Mouse (Mus musculus): Measurements from ENCODE around the gene Tmem235.

Gene Tmem235

DNA sequence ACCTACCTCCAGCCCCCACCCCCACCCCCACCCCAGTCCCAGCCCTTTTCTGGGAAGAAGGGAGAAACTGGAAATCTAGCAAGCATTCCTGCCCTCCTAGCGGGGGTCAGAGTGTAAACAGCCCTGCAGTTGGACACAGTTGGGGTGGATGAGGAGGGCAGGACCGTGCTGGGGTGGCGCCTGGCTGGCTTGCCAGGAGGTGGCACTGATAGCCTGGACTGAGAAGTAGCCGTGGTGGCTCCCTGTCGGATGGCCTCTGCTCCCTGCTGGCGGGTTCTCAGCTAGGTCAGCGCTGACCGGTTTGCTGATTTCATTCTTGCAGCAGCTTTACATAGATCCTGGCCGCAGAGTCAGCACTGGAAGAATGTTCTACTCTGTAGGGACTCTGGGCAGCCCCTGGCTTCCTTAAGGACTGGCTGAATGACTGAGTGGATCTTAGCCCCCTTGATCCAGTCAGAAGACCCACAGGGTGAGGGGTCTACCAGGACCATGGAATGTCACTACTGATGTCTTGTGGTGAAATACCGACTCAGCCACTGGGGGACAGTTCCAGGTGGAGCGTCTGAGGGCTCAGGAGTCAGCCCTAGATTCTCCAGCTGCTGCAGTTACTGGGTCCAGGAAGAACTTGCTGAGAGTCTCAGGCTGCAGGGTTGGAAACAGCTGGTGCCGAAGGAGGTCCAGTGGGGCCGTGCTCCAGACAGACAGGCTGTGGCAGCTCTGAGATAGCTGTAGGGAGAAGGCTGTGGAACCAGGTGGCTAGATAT is 30.1 kb downstream of the Tmem235 start:
- in situ Hi-C loops (cut with MboI, MseI), result no loop called here

DNA sequence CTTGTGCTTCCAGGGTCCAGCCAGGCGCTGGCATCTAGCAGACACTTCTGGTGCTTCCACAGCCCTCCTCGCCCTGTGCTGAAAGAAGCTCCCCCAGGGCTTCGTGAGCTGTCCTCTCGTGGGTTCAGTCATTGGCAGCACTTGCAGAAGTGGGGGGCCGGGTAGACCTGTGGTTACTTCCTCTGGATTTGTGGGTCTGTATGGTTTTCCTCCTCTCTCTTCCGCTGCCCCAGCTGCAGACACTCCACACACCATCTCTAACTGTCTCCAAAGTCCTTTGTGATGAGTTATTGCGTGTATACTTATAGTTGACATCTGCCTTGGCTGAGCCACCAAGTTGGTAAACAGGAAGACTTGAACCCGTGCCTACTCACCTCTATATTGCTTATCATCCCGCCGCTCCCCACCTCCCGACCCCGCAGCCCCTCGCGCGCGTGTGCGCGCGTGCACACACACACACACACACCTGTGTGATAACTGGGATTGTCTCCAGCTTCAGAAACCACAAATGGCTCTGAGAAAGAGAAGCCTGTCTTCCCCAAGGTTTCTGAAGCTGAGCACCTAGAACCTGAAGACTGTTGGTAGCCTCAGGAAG is 31.1 kb downstream of the Tmem235 start:
- in situ Hi-C loops (cut with MboI, MseI), result no loop called here

DNA sequence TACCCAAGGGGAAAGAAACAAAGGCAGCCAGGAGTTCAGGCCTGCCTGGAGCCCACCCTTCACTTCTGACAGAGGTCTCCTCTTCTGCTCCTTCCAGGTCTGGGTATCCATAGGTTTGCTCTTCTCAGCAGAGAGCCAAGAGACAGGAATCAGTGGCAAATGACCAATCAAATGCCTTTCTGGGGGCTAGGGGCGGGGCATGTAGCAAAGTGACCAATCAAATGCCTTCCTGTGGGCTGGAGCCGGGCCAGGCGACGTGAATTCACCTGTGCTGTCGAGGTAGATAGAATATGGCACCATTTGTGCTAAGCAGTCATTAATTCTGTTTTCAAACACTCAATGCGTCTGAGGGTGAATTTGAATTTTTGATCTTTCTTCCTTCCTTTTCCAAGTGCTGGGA is 31.6 kb downstream of the Tmem235 start:
- in situ Hi-C loops (cut with MboI, MseI), result no loop called here

DNA sequence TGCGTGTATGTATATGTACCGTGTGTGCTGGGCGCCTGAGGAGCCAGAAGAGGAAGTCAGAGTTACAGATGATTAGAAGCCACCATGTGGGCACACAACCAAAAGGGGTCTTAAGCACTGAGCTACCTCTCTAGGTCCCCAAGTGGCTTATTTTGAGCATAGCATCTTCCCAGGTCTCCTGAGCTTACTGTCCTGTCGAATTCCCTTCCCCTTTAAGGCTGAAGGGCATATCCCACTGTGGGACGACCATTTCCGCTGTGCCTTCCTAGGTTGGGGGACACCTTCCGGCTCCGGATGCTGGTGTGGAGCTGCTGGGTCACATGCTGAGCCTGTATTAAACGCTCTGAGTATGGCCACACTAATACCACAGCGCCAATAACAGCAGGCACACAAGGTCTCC is 34.1 kb downstream of the Tmem235 start:
- in situ Hi-C loops (cut with MboI, MseI), result no loop called here

DNA sequence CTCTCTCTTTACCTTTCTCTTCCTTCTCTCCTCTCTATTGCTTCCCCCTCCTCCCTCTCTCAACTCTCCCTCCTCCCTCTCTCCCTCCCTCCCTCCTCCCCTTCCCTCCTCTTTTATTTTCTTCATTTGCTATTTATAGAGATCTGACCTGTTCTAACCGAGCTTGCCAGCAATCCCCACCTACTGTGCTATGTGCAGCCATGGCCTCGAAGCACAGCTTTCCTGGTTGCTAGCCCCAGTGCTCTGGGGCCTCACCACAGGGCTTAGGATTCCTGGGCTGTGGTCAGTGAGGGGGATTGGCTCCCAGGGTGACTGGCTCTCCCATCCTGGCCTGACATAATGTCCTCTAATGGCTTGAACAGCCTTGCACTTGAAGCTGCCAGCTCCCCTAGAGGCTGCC is 36.0 kb downstream of the Tmem235 start:
- in situ Hi-C loops (cut with MboI, MseI), result no loop called here

DNA sequence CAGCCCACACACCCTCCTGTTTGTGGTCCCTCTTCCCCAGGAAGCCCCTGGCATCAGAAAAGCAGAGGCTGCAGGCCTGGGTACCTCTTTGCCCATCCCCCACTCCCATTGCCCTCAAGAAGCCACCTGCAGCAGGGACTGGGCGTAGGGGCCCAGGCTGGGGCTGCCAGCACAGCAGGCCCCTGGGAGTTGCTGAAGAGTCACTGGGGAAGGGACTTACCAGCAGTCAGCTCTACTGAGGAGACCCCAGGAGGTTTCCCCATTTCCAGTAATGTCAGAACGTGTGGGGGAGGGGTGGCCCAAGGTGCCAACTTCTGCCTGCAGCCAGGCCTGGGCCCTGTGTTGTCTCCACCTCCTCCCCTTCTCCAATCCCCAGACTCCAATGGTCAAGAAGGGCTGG is 41.7 kb downstream of the Tmem235 start:
- in situ Hi-C loops (cut with MboI, MseI), result no loop called here

GRCm38 (mm10) chr11:117904442-117904841 is 43.9 kb downstream of the Tmem235 start:
- in situ Hi-C loops (cut with MboI, MseI), result no loop called here

DNA sequence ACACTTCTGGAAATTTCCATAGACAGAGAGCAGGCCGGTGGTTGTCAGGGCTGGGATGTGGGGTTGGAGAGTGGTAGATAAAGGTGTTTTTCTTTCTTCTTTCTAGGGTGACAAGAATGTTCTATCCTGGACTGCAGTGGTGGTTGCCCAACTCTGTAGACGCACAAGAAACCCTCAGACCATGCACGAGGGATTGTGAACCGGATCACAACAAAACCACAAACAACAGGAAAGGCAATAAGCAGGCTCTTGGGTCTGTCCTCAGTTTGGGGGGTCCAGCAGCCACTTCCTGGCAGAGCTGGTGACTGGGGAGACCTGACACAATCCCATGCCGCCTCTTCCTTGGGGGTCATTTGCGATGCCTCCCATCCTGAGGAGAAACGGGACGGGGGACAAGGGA is 48.8 kb downstream of the Tmem235 start:
- in situ Hi-C loops (cut with MboI, MseI), result no loop called here

DNA sequence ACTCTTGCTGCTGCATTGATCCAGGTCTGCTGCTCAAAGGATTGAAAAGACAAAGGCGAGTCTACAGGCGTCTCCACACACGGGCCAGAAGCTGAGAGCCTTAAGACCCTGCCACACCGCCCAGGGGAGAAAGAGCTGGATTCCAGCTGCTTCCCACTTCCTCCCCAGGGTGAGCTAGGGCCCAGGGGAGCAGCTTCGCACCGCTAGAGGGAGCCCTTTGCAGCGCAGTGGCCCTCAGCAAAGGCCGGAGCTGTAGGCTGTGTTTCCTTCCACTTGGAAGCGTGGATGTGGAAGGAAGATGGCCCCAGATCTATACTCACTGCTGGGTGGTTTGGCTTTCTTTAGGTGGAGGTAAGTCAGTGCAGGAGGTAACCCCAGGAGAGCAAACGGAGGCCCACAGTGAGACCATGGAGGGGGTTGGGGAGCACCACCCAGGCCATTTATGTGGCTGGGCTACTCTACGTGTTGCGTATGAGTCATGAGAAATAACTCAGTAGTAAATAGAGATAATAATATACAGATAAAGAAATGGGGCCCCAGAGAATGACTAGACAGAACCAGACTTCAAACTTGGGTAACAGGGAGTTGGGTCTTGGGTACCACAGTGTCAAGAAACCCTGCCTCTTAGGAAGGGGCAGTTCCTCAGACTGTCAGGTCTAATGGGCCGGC is 52.3 kb downstream of the Tmem235 start:
- in situ Hi-C loops (cut with MboI, MseI), result no loop called here

GRCm38 (mm10) chr11:117914531-117914930 is 54.0 kb downstream of the Tmem235 start:
- in situ Hi-C loops (cut with MboI, MseI), result no loop called here
